Mouse (Mus musculus) heart, adult 2 months (tissue): Measurements from ENCODE around the gene Fbxl13.

Source experiments
- CTCF ChIP-seq: fragments of 200-600 bp; IDR thresholded peaks from 2 replicates; pipeline ENCODE4 v1.8.1; 2022; ENCODE audit warnings: antibody characterized with exemption, mild to moderate bottlenecking, moderate library complexity
- POLR2A ChIP-seq: fragments of 200-500 bp; IDR thresholded peaks from 2 replicates; pipeline ENCODE4 v1.6.1; 2011; ENCODE audit warnings: mild to moderate bottlenecking, low read depth, low read length, control low read depth; ENCODE audit not compliant: insufficient read depth

DNA sequence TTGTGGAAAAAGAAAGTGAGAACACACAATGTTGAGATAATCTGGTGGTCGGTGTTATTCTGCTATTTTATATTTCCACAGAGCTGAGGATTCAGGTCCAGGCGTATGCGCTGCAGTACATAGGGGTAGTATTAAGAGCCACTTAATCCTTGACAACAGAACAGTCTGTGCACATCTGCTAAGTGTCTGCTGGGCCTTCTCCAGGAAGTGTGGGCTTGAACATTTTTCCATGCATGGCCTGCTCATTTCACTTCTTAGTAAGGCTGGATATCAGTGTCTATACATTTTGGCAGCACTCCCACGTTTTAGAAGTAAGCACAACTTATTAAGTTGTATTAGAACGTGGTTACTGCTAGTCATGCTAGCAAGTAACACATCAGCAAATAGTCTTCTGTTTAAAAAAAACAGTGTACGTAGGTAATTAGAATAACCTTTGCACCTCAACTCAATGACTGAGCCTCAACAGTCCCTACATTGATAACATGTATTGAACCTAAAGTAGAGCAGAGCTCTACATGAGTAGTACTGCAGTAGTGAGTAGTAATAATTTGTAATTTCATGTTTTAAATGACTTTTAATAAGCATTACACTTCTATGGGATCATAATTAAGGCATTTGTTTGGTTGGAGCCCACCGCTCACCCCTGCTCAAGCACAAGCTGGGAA, 205.9 kb downstream of the Fbxl13 start:
- TF ChIP-seq CTCF (no peak), POLR2A (no peak)
